Mouse (Mus musculus) hindbrain, embryonic 11.5 days (tissue): Measurements from ENCODE around the gene Gfpt2. TPM values are rescaled to one million over a fixed set of nuclear protein-coding genes. Genes with fewer than 3 reads are reported as not detected.

Experiments
- ATAC-seq: fragments of 200-750 bp; cut with Nextera tagmentation; 2 replicates; pipeline ENCODE4 v1.8.0; 2017; ENCODE audit warnings: mild to moderate bottlenecking, moderate TSS enrichment, moderate library complexity; ENCODE audit not compliant: low FRiP score
- DNase-seq: peaks from one replicate; pipeline ENCODE4 v3.0.0-alpha.2; 2015; ENCODE audit warnings: low spot score
- H3K27ac ChIP-seq: fragments of 300-500 bp; sonication (generic); 2 replicates; pipeline ENCODE4 v1.5.1; 2014; ENCODE audit warnings: mild to moderate bottlenecking, low read depth, low read length
- H3K27me3 ChIP-seq: fragments of 300-500 bp; sonication (generic); 2 replicates; pipeline ENCODE4 v1.6.1; 2014; ENCODE audit warnings: mild to moderate bottlenecking, low read length, moderate library complexity, mixed read lengths; ENCODE audit not compliant: control insufficient read depth, insufficient read depth
- H3K36me3 ChIP-seq: fragments of 300-500 bp; sonication (generic); 2 replicates; pipeline ENCODE4 v1.6.1; 2014; ENCODE audit warnings: mild to moderate bottlenecking, low read length, moderate library complexity, mixed read lengths; ENCODE audit not compliant: control insufficient read depth, insufficient read depth
- H3K4me1 ChIP-seq: fragments of 300-500 bp; sonication (generic); replicated peaks from 2 replicates; pipeline ENCODE4 v1.6.1; 2014; ENCODE audit warnings: low read length, mixed read lengths; ENCODE audit not compliant: control insufficient read depth, insufficient read depth
- H3K4me2 ChIP-seq: fragments of 300-500 bp; sonication (generic); replicated peaks from 2 replicates; pipeline ENCODE4 v1.6.1; 2014; ENCODE audit warnings: mild to moderate bottlenecking, low read depth, low read length
- H3K4me3 ChIP-seq: fragments of 300-500 bp; sonication (generic); 2 replicates; pipeline ENCODE4 v1.5.1; 2014; ENCODE audit warnings: low read depth, low read length
- H3K9ac ChIP-seq: fragments of 300-500 bp; sonication (generic); 2 replicates; pipeline ENCODE4 v1.6.1; 2014; ENCODE audit warnings: low read depth, low read length
- H3K9me3 ChIP-seq: fragments of 300-500 bp; sonication (generic); 2 replicates; pipeline ENCODE4 v1.6.1; 2016; ENCODE audit warnings: low read length; ENCODE audit not compliant: control insufficient read depth
- WGBS: fragments of 180-500 bp; shearing (Covaris S2); extraction: QIAGEN DNeasy Blood & Tissue Kit; methylation state at CpG from one replicate; pipeline ENCODE4 v1.1.7; 2014; 5-methylcytosine and 5-hydroxymethylcytosine counted together
- polyA plus RNA-seq: library from polyadenylated mRNA; unstranded; fragments of >200 nt; fragmentation: Nextera tagmentation; extraction: Ambion mirVana; gene quantifications from 2 replicates; pipeline ENCODE4 v1.2.1, GENCODE M21; 2014

Gfpt2 gene
- polyA plus RNA-seq, 1 experiment from 2014 or later, result 13.0 TPM

GRCm38 (mm10) chr11:49778844-49779243, 15.1 kb upstream of the Gfpt2 start:
- Histone ChIP-seq H3K4me3 (no peak overlapping the region), H3K36me3 (no peaks in the 10 kb centered on the region), H3K4me1 (no peaks in the 10 kb centered on the region), H3K9me3 (no peaks in the 10 kb centered on the region), H3K4me2 (no peak overlapping the region), H3K27me3 (no peaks in the 10 kb centered on the region), H3K27ac (no peak overlapping the region), H3K9ac (no peak overlapping the region)
- no peak for DNase-seq
- ATAC-seq, result no peak
- 89% methylated on average over 6 of the region's 6 CpGs for WGBS

- Histone ChIP-seq H3K36me3 (no peaks in the 10 kb centered on the region), H3K4me2 (no peak overlapping the region), H3K27me3 (no peaks in the 10 kb centered on the region), H3K4me3 (no peak overlapping the region), H3K9me3 (no peaks in the 10 kb centered on the region), H3K9ac (no peak overlapping the region), H3K27ac (no peak overlapping the region), H3K4me1 (no peaks in the 10 kb centered on the region)
- ATAC-seq (no peak), DNase-seq (no peak)
- WGBS, result 84% methylated on average over 4 of the region's 4 CpGs
Observed at GRCm38 (mm10) chr11:49780161-49780817, 13.7 kb upstream of the Gfpt2 start.

- no peak overlapping the region for H3K4me3 ChIP-seq
- H3K27me3 ChIP-seq, result no peaks in the 10 kb centered on the region
- 66% methylated on average over 6 of the region's 6 CpGs for WGBS
- DNase-seq, result no peak
- H3K9me3 ChIP-seq, result no peaks in the 10 kb centered on the region
- no peak overlapping the region for H3K4me2 ChIP-seq
- H3K9ac ChIP-seq, result no peak overlapping the region
- no peak overlapping the region for H3K27ac ChIP-seq
- no peaks in the 10 kb centered on the region for H3K4me1 ChIP-seq
- no peak for ATAC-seq
- no peaks in the 10 kb centered on the region for H3K36me3 ChIP-seq
Observed at GRCm38 (mm10) chr11:49781833-49782399, 12.1 kb upstream of the Gfpt2 start.

- WGBS, result 8% methylated on average over 14 of the region's 14 CpGs
- peak; percentile 7; the same call in 1 of the 2 replicates for ATAC-seq
- H3K4me3 ChIP-seq, result no peak overlapping the region
Observed at GRCm38 (mm10) chr11:49793131-49793530, 847 bp upstream of the Gfpt2 start.

GRCm38 (mm10) chr11:49794342-49795144, 565 bp downstream of the Gfpt2 start:
- Histone ChIP-seq H3K4me1 (no peaks in the 10 kb centered on the region; the same call in 1 of the 2 replicates), H3K9me3 (no peaks in the 10 kb centered on the region), H3K4me3 (peak overlapping the region; percentile 54), H3K9ac (peak overlapping the region; percentile 64), H3K27ac (no peak overlapping the region), H3K4me2 (peak overlapping the region; percentile 92), H3K36me3 (no peaks in the 10 kb centered on the region), H3K27me3 (no peaks in the 10 kb centered on the region)
- under 1% methylated on average over 45 of the region's 45 CpGs for WGBS
- ATAC-seq, result no peak; the same call in 1 of the 2 replicates
- DNase-seq, result peak; percentile 54

More at GRCm38 (mm10) chr11:49793131-49793530, 847 bp upstream of the Gfpt2 start:
- no peaks in the 10 kb centered on the region for H3K36me3 ChIP-seq
- no peak overlapping the region for H3K27ac ChIP-seq
- H3K9me3 ChIP-seq, result no peaks in the 10 kb centered on the region
- no peaks in the 10 kb centered on the region; the same call in 1 of the 2 replicates for H3K4me1 ChIP-seq
- H3K9ac ChIP-seq, result no peak overlapping the region
- peak; percentile 24 for DNase-seq
- H3K27me3 ChIP-seq, result no peaks in the 10 kb centered on the region
- H3K4me2 ChIP-seq, result no peak overlapping the region

- WGBS, result 88% methylated on average over 6 of the region's 6 CpGs
- H3K36me3 ChIP-seq, result no peaks in the 10 kb centered on the region
- H3K4me1 ChIP-seq, result no peaks in the 10 kb centered on the region; the same call in 1 of the 2 replicates
- no peak for ATAC-seq
- no peak overlapping the region for H3K27ac ChIP-seq
- H3K4me2 ChIP-seq, result no peak overlapping the region
- H3K4me3 ChIP-seq, result no peak overlapping the region
- H3K27me3 ChIP-seq, result no peaks in the 10 kb centered on the region
- no peaks in the 10 kb centered on the region for H3K9me3 ChIP-seq
- no peak for DNase-seq
- no peak overlapping the region for H3K9ac ChIP-seq
Observed at GRCm38 (mm10) chr11:49798931-49799330, 5.0 kb downstream of the Gfpt2 start.

- no peaks in the 10 kb centered on the region for H3K27me3 ChIP-seq
- no peak overlapping the region for H3K27ac ChIP-seq
- no peak overlapping the region for H3K9ac ChIP-seq
- no peak overlapping the region for H3K4me3 ChIP-seq
- ATAC-seq (no peak), DNase-seq (no peak)
- WGBS, result 86% methylated on average over 4 of the region's 4 CpGs
- H3K36me3 ChIP-seq, result no peaks in the 10 kb centered on the region
- H3K4me1 ChIP-seq, result no peaks in the 10 kb centered on the region
- H3K4me2 ChIP-seq, result no peak overlapping the region
- H3K9me3 ChIP-seq, result no peaks in the 10 kb centered on the region
Observed at GRCm38 (mm10) chr11:49801516-49801915, 7.5 kb downstream of the Gfpt2 start.

GRCm38 (mm10) chr11:49803801-49804200, 9.8 kb downstream of the Gfpt2 start:
- H3K9me3 ChIP-seq, result no peaks in the 10 kb centered on the region
- no peaks in the 10 kb centered on the region for H3K4me1 ChIP-seq
- no peak overlapping the region for H3K4me3 ChIP-seq
- H3K36me3 ChIP-seq, result no peaks in the 10 kb centered on the region
- H3K27me3 ChIP-seq, result no peaks in the 10 kb centered on the region
- H3K9ac ChIP-seq, result no peak overlapping the region
- H3K4me2 ChIP-seq, result no peak overlapping the region
- DNase-seq, result no peak
- WGBS, result 90% methylated on average over 4 of the region's 4 CpGs
- ATAC-seq, result no peak
- no peak overlapping the region for H3K27ac ChIP-seq
